Mouse (Mus musculus) liver, postnatal 0 days (tissue): ENCODE measurements around the gene Hist1h2bh.

ENCODE experiments used
- CTCF ChIP-seq: sonication (generic); IDR thresholded peaks from 2 replicates; pipeline ENCODE4 v1.5.1; 2016; ENCODE audit warnings: antibody characterized with exemption, low read depth
- EP300 ChIP-seq: IDR thresholded peaks from 2 replicates; pipeline ENCODE4 v1.6.1; 2016; ENCODE audit warnings: antibody characterized with exemption, low read depth, mild to moderate bottlenecking

DNA sequence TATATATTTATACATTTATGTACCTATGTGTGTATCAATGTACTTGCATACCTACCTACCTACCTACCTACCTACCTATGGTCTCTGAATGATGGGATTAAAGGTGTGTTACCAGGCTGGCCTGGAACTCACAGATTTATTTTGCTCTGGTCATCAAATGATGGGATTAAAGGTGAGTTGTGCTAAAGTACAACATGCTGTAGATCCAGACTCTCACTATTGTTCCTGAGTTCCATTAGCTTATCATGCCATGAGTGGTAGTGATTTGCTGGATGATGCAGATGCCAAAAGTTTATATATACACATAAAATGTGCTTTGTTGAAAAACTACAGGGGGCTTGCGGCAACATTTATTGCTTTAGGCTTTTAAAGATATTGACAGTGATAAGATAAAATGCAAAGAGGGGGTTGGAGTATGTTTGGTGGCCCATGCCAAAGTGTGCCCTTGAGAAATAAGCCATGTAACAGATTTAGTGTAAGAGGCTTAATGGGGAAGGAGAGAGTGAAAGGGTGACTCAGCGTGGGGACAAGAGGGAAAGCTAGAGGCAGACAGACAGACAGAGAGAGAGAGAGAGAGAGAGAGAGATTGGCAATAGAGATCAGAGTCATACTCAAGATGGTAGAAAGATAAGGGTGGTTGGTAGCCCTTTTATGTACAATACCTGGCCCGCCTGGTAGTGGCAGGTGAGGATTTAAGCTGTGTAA lies 6.0 kb downstream of the Hist1h2bh start:
- TF ChIP-seq EP300 (no peak), CTCF (no peak)
